Mouse (Mus musculus) olfactory bulb, adult 2 months (tissue): ENCODE results near the gene Cfap99.

Source experiments
- CTCF ChIP-seq: fragments of 200-500 bp; IDR thresholded peaks from 2 replicates; pipeline ENCODE4 v1.5.1; 2012; ENCODE audit warnings: low read depth, mild to moderate bottlenecking, low read length, moderate library complexity; ENCODE audit not compliant: insufficient read depth
- POLR2A ChIP-seq: fragments of 200-500 bp; IDR thresholded peaks from 2 replicates; pipeline ENCODE4 v1.6.1; 2012; ENCODE audit warnings: mild to moderate bottlenecking, low read depth, low read length, moderate library complexity; ENCODE audit not compliant: insufficient read depth

- TF ChIP-seq POLR2A (no peak), CTCF (no peak)
These were observed 41.7 kb downstream of the Cfap99 start for GRCm38 (mm10) chr5:34330136-34330535.
